Mouse (Mus musculus) forebrain, embryonic 15.5 days (tissue): ENCODE results near the gene Tspan1. TPM values are rescaled to one million over a fixed set of nuclear protein-coding genes. Genes with fewer than 3 reads are reported as not detected.

Experiments
- ATAC-seq: fragments of 200-750 bp; cut with Nextera tagmentation; replicated peaks from 2 replicates; pipeline ENCODE4 v1.8.0; 2017; ENCODE audit warnings: mild to moderate bottlenecking, moderate TSS enrichment, moderate library complexity
- H3K27ac ChIP-seq: fragments of 300-500 bp; sonication (generic); replicated peaks from 2 replicates; pipeline ENCODE4 v1.5.1; 2015; ENCODE audit warnings: mild to moderate bottlenecking, inconsistent platforms
- H3K27me3 ChIP-seq: fragments of 300-500 bp; sonication (generic); 2 replicates; pipeline ENCODE4 v1.6.1; 2015; ENCODE audit warnings: inconsistent platforms
- H3K36me3 ChIP-seq: fragments of 300-500 bp; sonication (generic); 2 replicates; pipeline ENCODE4 v1.6.1; 2015; ENCODE audit warnings: mild to moderate bottlenecking, inconsistent platforms
- H3K4me1 ChIP-seq: fragments of 300-500 bp; sonication (generic); 2 replicates; pipeline ENCODE4 v1.6.1; 2015; ENCODE audit warnings: inconsistent platforms
- H3K4me2 ChIP-seq: fragments of 300-500 bp; sonication (generic); replicated peaks from 2 replicates; pipeline ENCODE4 v1.6.1; 2015; ENCODE audit warnings: mild to moderate bottlenecking, inconsistent platforms
- H3K4me3 ChIP-seq: fragments of 300-500 bp; sonication (generic); 2 replicates; pipeline ENCODE4 v1.5.1; 2015; ENCODE audit warnings: mild to moderate bottlenecking, inconsistent platforms
- H3K9ac ChIP-seq: fragments of 300-500 bp; sonication (generic); replicated peaks from 2 replicates; pipeline ENCODE4 v1.6.1; 2015; ENCODE audit warnings: mild to moderate bottlenecking, inconsistent platforms
- H3K9me3 ChIP-seq: fragments of 300-500 bp; sonication (generic); 2 replicates; pipeline ENCODE4 v1.6.1; 2016; ENCODE audit warnings: inconsistent platforms
- WGBS: fragments of 180-500 bp; shearing (Covaris S2); methylation state at CpG from one replicate; pipeline ENCODE4 v1.1.7; 2015; ENCODE audit warnings: mixed read lengths; 5-methylcytosine and 5-hydroxymethylcytosine counted together
- polyA plus RNA-seq: library from polyadenylated mRNA; unstranded; fragments of >200 nt; fragmentation: Nextera tagmentation; extraction: Ambion mirVana; gene quantifications from 2 replicates; pipeline ENCODE4 v1.2.1, GENCODE M21; 2015

The Tspan1 gene
- 0.28 TPM in 1 of 2 replicates, not detected in the other for polyA plus RNA-seq

GRCm38 (mm10) chr4:116167404-116167803 is at the start of gene Tspan1:
Tspan1 (minus strand) TSS chr4:116167601.
- no peak within 1 kb of the TSS for H3K27ac ChIP-seq
- ATAC-seq, result no peak
- 28% methylated on average over 7 of the region's 7 CpGs for WGBS
- H3K4me2 ChIP-seq, result no peak within 1 kb of the TSS
- no peak within 1 kb of the TSS for H3K9ac ChIP-seq
- H3K27me3 ChIP-seq, result no peaks in the 10 kb centered on the region
- H3K36me3 ChIP-seq, result no peaks in the 10 kb centered on the region
- H3K4me1 ChIP-seq, result no peaks in the 10 kb centered on the region
- no peaks in the 10 kb centered on the region for H3K9me3 ChIP-seq
- no peak within 1 kb of the TSS for H3K4me3 ChIP-seq

GRCm38 (mm10) chr4:116217046-116217445 is 49.6 kb upstream of the Tspan1 start:
- no peak overlapping the region for H3K27ac ChIP-seq
- H3K9ac ChIP-seq, result no peak overlapping the region
- no peaks in the 10 kb centered on the region for H3K36me3 ChIP-seq
- no peaks in the 10 kb centered on the region for H3K27me3 ChIP-seq
- ATAC-seq, result no peak
- no peak overlapping the region for H3K4me3 ChIP-seq
- H3K9me3 ChIP-seq, result no peaks in the 10 kb centered on the region
- no peak overlapping the region for H3K4me2 ChIP-seq
- H3K4me1 ChIP-seq, result peaks cover 8% of the 10 kb centered on the region
- WGBS, result 50% methylated on average over 2 of the region's 2 CpGs

GRCm38 (mm10) chr4:116215895-116216605 is 48.6 kb upstream of the Tspan1 start:
- Histone ChIP-seq H3K9me3 (no peaks in the 10 kb centered on the region), H3K4me3 (no peak overlapping the region), H3K27me3 (no peaks in the 10 kb centered on the region), H3K9ac (no peak overlapping the region), H3K36me3 (no peaks in the 10 kb centered on the region), H3K27ac (no peak overlapping the region), H3K4me2 (no peak overlapping the region), H3K4me1 (peaks cover 8% of the 10 kb centered on the region)
- no peak for ATAC-seq
- WGBS, result 97% methylated on average over 2 of the region's 2 CpGs

- Histone ChIP-seq H3K4me2 (no peak overlapping the region), H3K4me1 (no peaks in the 10 kb centered on the region), H3K4me3 (no peak overlapping the region), H3K9ac (no peak overlapping the region), H3K9me3 (no peaks in the 10 kb centered on the region), H3K27me3 (no peaks in the 10 kb centered on the region), H3K36me3 (no peaks in the 10 kb centered on the region), H3K27ac (no peak overlapping the region)
- 91% methylated on average over 1 of the region's 1 CpGs for WGBS
- ATAC-seq, result no peak
These were observed 41.5 kb upstream of the Tspan1 start for GRCm38 (mm10) chr4:116208891-116209290.

- no peak overlapping the region for H3K9ac ChIP-seq
These were observed 39.1 kb upstream of the Tspan1 start for GRCm38 (mm10) chr4:116206531-116206930.

GRCm38 (mm10) chr4:116204422-116204821 is 37.0 kb upstream of the Tspan1 start:
- ATAC-seq, result no peak
- H3K27me3 ChIP-seq, result no peaks in the 10 kb centered on the region
- H3K27ac ChIP-seq, result no peak overlapping the region
- H3K9me3 ChIP-seq, result no peaks in the 10 kb centered on the region
- H3K9ac ChIP-seq, result no peak overlapping the region
- no peak overlapping the region for H3K4me2 ChIP-seq
- no peaks in the 10 kb centered on the region for H3K36me3 ChIP-seq
- 78% methylated on average over 3 of the region's 3 CpGs for WGBS
- H3K4me3 ChIP-seq, result no peak overlapping the region
- H3K4me1 ChIP-seq, result no peaks in the 10 kb centered on the region

More at GRCm38 (mm10) chr4:116206531-116206930, 39.1 kb upstream of the Tspan1 start:
- 82% methylated on average over 4 of the region's 4 CpGs for WGBS
- Histone ChIP-seq H3K27me3 (no peaks in the 10 kb centered on the region), H3K4me2 (no peak overlapping the region), H3K9me3 (no peaks in the 10 kb centered on the region), H3K4me3 (no peak overlapping the region), H3K27ac (no peak overlapping the region), H3K4me1 (no peaks in the 10 kb centered on the region), H3K36me3 (no peaks in the 10 kb centered on the region)
- no peak for ATAC-seq

GRCm38 (mm10) chr4:116198422-116198821 is 31.0 kb upstream of the Tspan1 start:
- Histone ChIP-seq H3K27me3 (no peaks in the 10 kb centered on the region), H3K4me2 (no peak overlapping the region), H3K9me3 (no peaks in the 10 kb centered on the region), H3K9ac (no peak overlapping the region), H3K4me3 (no peak overlapping the region), H3K4me1 (no peaks in the 10 kb centered on the region), H3K36me3 (no peaks in the 10 kb centered on the region), H3K27ac (no peak overlapping the region)
- WGBS, result 78% methylated on average over 2 of the region's 2 CpGs
- ATAC-seq, result no peak

GRCm38 (mm10) chr4:116193583-116194383 is 26.4 kb upstream of the Tspan1 start:
- H3K9me3 ChIP-seq, result no peaks in the 10 kb centered on the region
- no peak overlapping the region for H3K4me3 ChIP-seq
- no peaks in the 10 kb centered on the region for H3K4me1 ChIP-seq
- ATAC-seq, result no peak
- no peaks in the 10 kb centered on the region for H3K36me3 ChIP-seq
- no peak overlapping the region for H3K27ac ChIP-seq
- 60% methylated on average over 9 of the region's 9 CpGs for WGBS
- H3K4me2 ChIP-seq, result no peak overlapping the region
- no peak overlapping the region for H3K9ac ChIP-seq
- H3K27me3 ChIP-seq, result no peaks in the 10 kb centered on the region

GRCm38 (mm10) chr4:116192286-116192835 is 25.0 kb upstream of the Tspan1 start:
- no peak overlapping the region for H3K4me2 ChIP-seq
- H3K27me3 ChIP-seq, result no peaks in the 10 kb centered on the region
- no peak overlapping the region for H3K4me3 ChIP-seq
- no peak for ATAC-seq
- H3K4me1 ChIP-seq, result no peaks in the 10 kb centered on the region
- H3K9ac ChIP-seq, result no peak overlapping the region
- no peaks in the 10 kb centered on the region for H3K36me3 ChIP-seq
- H3K9me3 ChIP-seq, result no peaks in the 10 kb centered on the region
- H3K27ac ChIP-seq, result no peak overlapping the region
- 64% methylated on average over 4 of the region's 4 CpGs for WGBS

- no peaks in the 10 kb centered on the region for H3K27me3 ChIP-seq
- no peak overlapping the region for H3K9ac ChIP-seq
- ATAC-seq, result no peak
- no peaks in the 10 kb centered on the region for H3K36me3 ChIP-seq
- no peak overlapping the region for H3K4me2 ChIP-seq
- 91% methylated on average over 4 of the region's 4 CpGs for WGBS
- H3K27ac ChIP-seq, result no peak overlapping the region
- H3K4me1 ChIP-seq, result 0 out of 2 replicates have a peak, but pooled peaks cover 4% of the 10 kb centered on the region
- H3K4me3 ChIP-seq, result no peak overlapping the region
- no peaks in the 10 kb centered on the region for H3K9me3 ChIP-seq
These were observed 17.7 kb upstream of the Tspan1 start for GRCm38 (mm10) chr4:116185083-116185482.

- H3K27ac ChIP-seq, result no peak overlapping the region
- H3K36me3 ChIP-seq, result no peaks in the 10 kb centered on the region
- H3K4me2 ChIP-seq, result peak overlapping the region; percentile 21
- H3K4me1 ChIP-seq, result 0 out of 2 replicates have a peak, but pooled peaks cover 4% of the 10 kb centered on the region
- H3K4me3 ChIP-seq, result no peak overlapping the region
- no peaks in the 10 kb centered on the region for H3K27me3 ChIP-seq
- no peak for ATAC-seq
- H3K9me3 ChIP-seq, result no peaks in the 10 kb centered on the region
- no peak overlapping the region for H3K9ac ChIP-seq
- 5% methylated on average over 12 of the region's 12 CpGs for WGBS
These were observed 15.3 kb upstream of the Tspan1 start for GRCm38 (mm10) chr4:116182745-116183144.

- Histone ChIP-seq H3K4me1 (peaks cover 8% of the 10 kb centered on the region; the same call in 1 of the 2 replicates), H3K4me2 (no peak overlapping the region), H3K4me3 (no peak overlapping the region), H3K27me3 (no peaks in the 10 kb centered on the region), H3K9me3 (no peaks in the 10 kb centered on the region), H3K36me3 (no peaks in the 10 kb centered on the region), H3K9ac (no peak overlapping the region), H3K27ac (no peak overlapping the region)
- ATAC-seq, result no peak
- 20% methylated on average over 3 of the region's 3 CpGs for WGBS
These were observed 14.7 kb upstream of the Tspan1 start for GRCm38 (mm10) chr4:116182079-116182478.
